Mouse (Mus musculus) adrenal gland, postnatal 10 days (tissue): ENCODE measurements around the gene Eef2k. TPM values are rescaled to one million over a fixed set of nuclear protein-coding genes. Genes with fewer than 3 reads are reported as not detected.
A peak's percentile ranks its signal among the peaks of the same experiment; 100 is the strongest.

Source experiments
- DNase-seq: peaks from one replicate; pipeline ENCODE4 v3.0.0; 2021; ENCODE audit warnings: mixed read lengths
- total RNA-seq, 2 experiments: library from RNA; stranded (reverse); gene quantifications; 2 replicates each; pipeline ENCODE4 v1.2.3; 2021

Gene Eef2k
- total RNA-seq, 2 experiments from 2014 or later: 24.4 to 33.4 TPM

GRCm38 (mm10) chr7:120843852-120844435 lies 1.3 kb downstream of the Eef2k start:
- peak; percentile 36 for DNase-seq

GRCm38 (mm10) chr7:120844689-120845088 lies 2.1 kb downstream of the Eef2k start:
- DNase-seq: no peak

GRCm38 (mm10) chr7:120848831-120849512 lies 6.3 kb downstream of the Eef2k start:
- no peak for DNase-seq

- DNase-seq: no peak
Observed at GRCm38 (mm10) chr7:120850165-120850564, 7.5 kb downstream of the Eef2k start.

GRCm38 (mm10) chr7:120859854-120860253 lies 17.2 kb downstream of the Eef2k start:
- DNase-seq: no peak

- DNase-seq: no peak
Observed at GRCm38 (mm10) chr7:120860799-120861487, 18.3 kb downstream of the Eef2k start.

GRCm38 (mm10) chr7:120861488-120862047 lies 18.9 kb downstream of the Eef2k start:
- DNase-seq: no peak

- DNase-seq: no peak
Observed at GRCm38 (mm10) chr7:120862196-120862595, 19.6 kb downstream of the Eef2k start.

GRCm38 (mm10) chr7:120862626-120863025 lies 20.0 kb downstream of the Eef2k start:
- no peak for DNase-seq

- DNase-seq: no peak
Observed at GRCm38 (mm10) chr7:120863476-120863875, 20.8 kb downstream of the Eef2k start.

- DNase-seq: peak; percentile 42
Observed at GRCm38 (mm10) chr7:120865100-120865499, 22.5 kb downstream of the Eef2k start.

GRCm38 (mm10) chr7:120865832-120866231 lies 23.2 kb downstream of the Eef2k start:
- DNase-seq: peak; percentile 58

GRCm38 (mm10) chr7:120866684-120867083 lies 24.1 kb downstream of the Eef2k start:
- no peak for DNase-seq

GRCm38 (mm10) chr7:120867720-120868119 lies 25.1 kb downstream of the Eef2k start:
- DNase-seq: no peak

- no peak for DNase-seq
Observed at GRCm38 (mm10) chr7:120869883-120870282, 27.3 kb downstream of the Eef2k start.

GRCm38 (mm10) chr7:120870431-120871008 lies 27.9 kb downstream of the Eef2k start:
- DNase-seq: peak; percentile 27

GRCm38 (mm10) chr7:120873083-120873482 lies 30.5 kb downstream of the Eef2k start:
- no peak for DNase-seq

GRCm38 (mm10) chr7:120874021-120874420 lies 31.4 kb downstream of the Eef2k start:
- no peak for DNase-seq

- DNase-seq: no peak
Observed at GRCm38 (mm10) chr7:120874764-120875539, 32.3 kb downstream of the Eef2k start.

GRCm38 (mm10) chr7:120875540-120876388 lies 33.1 kb downstream of the Eef2k start:
- DNase-seq: no peak

- no peak for DNase-seq
Observed at GRCm38 (mm10) chr7:120878271-120878670, 35.6 kb downstream of the Eef2k start.
